Mouse (Mus musculus): Measurements from ENCODE around the gene Col20a1. TPM values are rescaled to one million over a fixed set of nuclear protein-coding genes. Genes with fewer than 3 reads are reported as not detected.

The Col20a1 gene
- polyA plus RNA-seq, 1 experiment = not detected

DNA sequence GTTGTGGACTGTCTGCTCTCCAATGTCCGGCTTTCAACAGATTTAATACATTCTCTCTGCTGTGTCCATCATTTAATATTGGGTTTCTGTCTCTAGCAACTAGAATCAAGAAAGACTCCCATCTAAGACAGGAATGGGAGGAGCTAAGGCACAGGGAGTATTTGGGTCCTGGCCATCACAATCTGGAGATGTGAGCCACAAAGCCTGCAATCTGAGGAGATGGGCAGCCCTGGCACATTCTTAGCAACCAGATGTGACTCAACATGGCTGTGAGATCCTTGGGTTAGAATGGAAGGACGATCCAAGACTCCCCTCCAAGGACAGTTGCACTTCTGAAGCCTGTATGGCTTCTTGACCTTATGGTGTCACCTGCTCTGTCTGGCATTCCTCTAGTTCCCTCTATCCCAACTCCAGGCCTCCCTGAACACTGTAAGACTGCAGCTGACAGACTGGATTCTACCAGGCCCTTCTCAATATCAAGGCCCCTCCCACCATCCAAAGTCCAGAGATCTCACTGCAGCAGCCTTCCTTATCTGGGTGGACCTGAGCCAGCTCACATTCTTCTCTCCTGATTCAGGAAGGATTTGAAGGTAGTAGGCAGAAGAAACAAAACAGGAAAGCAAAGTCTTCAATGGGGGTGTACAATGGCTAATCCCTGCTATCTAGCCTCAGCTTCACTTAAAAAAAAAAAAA is 23.6 kb upstream of the Col20a1 start:
- H3K27ac ChIP-seq (ENCODE audit: insufficient read depth, low read depth, low read length) = no peak overlapping the region
- TF ChIP-seq POLR2A (IDR thresholded peaks at IDR 0.05; ENCODE audit: insufficient read depth, low read depth, low read length) = no peak
- no peak for TF ChIP-seq CTCF (IDR thresholded peaks at IDR 0.05; ENCODE audit: insufficient read depth, low read depth, low read length)
- no peak overlapping the region for H3K4me3 ChIP-seq (ENCODE audit: insufficient read depth, low read depth, low read length)
- no peaks in the 10 kb centered on the region for H3K4me1 ChIP-seq (ENCODE audit: control insufficient read depth, insufficient read depth, low read length)
- WGBS = 86% methylated on average over 2 of the region's 2 CpGs

DNA sequence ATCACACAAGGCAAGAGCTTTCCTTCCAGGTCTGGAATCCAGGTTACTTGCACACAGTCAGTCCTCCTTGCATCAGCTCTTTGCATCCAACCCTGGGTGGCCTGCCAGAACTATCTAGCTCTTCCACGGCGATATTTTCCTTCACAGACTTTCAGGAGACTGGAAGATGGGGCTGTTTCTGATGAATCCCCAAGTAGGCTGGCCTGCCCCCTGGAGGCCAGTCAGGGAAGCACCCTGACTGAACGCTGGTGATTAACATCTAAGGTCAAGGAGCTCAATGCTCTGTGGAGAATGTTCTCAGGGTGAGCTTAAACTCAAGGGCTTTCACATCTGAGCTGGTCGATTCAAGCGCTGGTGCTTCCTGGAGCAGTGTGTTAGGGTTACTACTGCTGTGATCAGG is 22.4 kb upstream of the Col20a1 start:
- H3K4me1 ChIP-seq (ENCODE audit: control insufficient read depth, insufficient read depth, low read length) = peaks cover 5% of the 10 kb centered on the region
- TF ChIP-seq CTCF (IDR thresholded peaks at IDR 0.05; ENCODE audit: insufficient read depth, low read depth, low read length) = peak; percentile 90
- TF ChIP-seq POLR2A (IDR thresholded peaks at IDR 0.05; ENCODE audit: insufficient read depth, low read depth, low read length) = no peak
- no peak overlapping the region for H3K4me3 ChIP-seq (ENCODE audit: insufficient read depth, low read depth, low read length)
- H3K27ac ChIP-seq (ENCODE audit: insufficient read depth, low read depth, low read length) = no peak overlapping the region
- under 1% methylated on average over 5 of the region's 5 CpGs for WGBS

DNA sequence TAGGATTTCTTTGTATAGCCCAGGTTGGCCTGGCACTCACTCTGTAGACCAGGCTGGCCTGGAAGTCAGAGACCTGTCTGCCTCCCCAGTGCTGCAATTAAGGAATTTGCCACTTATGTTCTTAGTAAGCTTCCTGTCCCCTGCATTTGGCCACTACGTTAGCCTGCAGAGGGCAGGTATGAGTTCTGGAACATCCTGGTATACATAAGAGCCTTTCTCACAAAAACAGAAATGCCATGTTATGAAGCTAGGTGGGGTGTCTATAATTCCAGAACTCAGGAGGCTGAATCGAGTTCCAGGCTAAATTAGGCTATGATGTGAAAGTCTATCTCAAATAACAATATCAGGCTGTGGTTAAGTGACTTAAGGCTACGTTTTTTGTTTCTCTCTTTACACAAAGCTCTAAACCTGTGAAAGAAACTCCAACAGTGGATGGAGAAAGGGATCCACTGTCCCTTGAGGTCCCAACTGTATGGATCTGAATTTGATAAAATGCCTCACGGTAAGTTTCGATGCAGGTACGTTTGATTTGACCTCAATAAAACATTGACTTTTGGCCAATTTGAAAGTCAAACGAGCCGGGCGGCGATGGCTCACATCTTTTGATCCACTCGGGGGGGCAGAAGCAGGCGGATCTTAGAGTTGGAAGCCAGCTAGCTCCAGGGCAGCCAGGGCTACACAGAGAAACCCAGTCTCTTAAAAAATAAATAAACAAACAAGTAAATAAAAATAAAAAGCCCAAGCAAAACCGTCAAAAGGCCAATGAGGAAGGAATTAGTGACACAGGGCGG is 20.0 kb upstream of the Col20a1 start:
- no peak for TF ChIP-seq POLR2A (IDR thresholded peaks at IDR 0.05; ENCODE audit: insufficient read depth, low read depth, low read length)
- TF ChIP-seq CTCF (IDR thresholded peaks at IDR 0.05; ENCODE audit: insufficient read depth, low read depth, low read length) = no peak
- WGBS = 8% methylated on average over 14 of the region's 14 CpGs
- H3K4me1 ChIP-seq (ENCODE audit: control insufficient read depth, insufficient read depth, low read length) = peaks cover 6% of the 10 kb centered on the region
- H3K27ac ChIP-seq (ENCODE audit: insufficient read depth, low read depth, low read length) = peak overlapping the region; percentile 81
- H3K4me3 ChIP-seq (ENCODE audit: insufficient read depth, low read depth, low read length) = peak overlapping the region; percentile 86

DNA sequence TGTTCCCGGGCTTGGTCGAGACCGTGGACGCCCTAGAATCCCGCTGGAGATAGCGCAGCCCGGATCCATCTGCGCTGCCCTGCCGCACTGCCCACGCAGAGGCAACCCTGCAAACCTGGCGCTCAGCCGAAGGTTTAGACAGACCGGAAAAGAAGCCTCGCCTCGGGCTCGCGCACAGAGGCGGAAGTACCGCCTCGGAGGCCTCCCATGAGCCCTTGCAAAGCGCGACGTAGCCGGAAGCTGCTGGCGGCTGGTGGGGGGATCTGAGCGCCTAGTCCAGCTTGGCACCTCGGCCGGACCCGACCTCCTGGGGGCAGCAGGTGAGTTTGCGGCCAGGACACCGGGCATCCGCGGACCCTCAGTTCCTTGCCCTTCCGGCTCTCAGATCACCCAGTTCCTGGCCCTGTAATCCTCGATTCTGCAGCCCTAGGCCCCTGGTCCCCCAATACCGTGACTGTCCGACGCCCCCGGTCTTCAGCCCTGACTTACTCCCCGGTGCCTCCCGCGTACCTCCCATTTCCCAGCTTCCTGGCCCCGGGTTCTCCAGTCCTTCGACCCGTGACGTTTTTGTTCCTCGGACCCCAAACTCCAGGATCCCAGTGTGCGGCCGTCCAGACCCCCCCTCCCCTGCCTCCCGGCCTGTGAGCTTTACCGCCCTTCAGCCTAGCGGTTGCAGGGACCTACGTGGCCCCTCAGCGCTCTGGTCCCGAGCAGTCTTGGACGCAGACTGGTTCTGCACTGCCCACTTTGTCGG is 19.1 kb upstream of the Col20a1 start, which contains the start of gene Arfgap1:
TSS of gene Arfgap1 (plus strand) at position 216 of the 754 bp plus-strand sequence.
- under 1% methylated on average over 57 of the region's 57 CpGs for WGBS

DNA sequence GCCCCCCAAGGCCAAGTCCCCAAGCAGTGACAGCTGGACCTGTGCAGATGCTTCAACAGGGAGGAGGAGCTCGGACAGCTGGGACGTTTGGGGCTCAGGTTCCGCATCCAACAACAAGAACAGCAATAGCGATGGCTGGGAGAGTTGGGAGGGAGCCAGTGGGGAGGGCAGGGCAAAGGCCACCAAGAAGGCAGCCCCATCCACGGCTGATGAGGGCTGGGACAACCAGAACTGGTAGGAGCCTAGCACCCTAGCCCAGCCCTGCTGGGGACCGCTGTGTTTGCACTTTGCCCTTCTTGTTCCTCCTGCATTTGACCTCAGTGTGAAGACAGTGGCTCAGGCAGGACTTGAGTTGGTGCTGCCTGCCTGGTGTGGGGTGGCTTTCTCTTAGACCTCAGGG is 5.2 kb upstream of the Col20a1 start:
- WGBS = 75% methylated on average over 6 of the region's 6 CpGs
- no peaks in the 10 kb centered on the region for H3K4me1 ChIP-seq (ENCODE audit: control insufficient read depth, insufficient read depth, low read length)
- no peak for TF ChIP-seq POLR2A (IDR thresholded peaks at IDR 0.05; ENCODE audit: insufficient read depth, low read depth, low read length)
- no peak for TF ChIP-seq CTCF (IDR thresholded peaks at IDR 0.05; ENCODE audit: insufficient read depth, low read depth, low read length)
- H3K27ac ChIP-seq (ENCODE audit: insufficient read depth, low read depth, low read length) = no peak overlapping the region
- H3K4me3 ChIP-seq (ENCODE audit: insufficient read depth, low read depth, low read length) = no peak overlapping the region

More for the DNA sequence above, 19.1 kb upstream of the Col20a1 start, which contains the start of gene Arfgap1:
- Histone ChIP-seq H3K27ac (ENCODE audit: insufficient read depth, low read depth, low read length) (peak within 1 kb of the TSS; percentile 81), H3K4me3 (ENCODE audit: insufficient read depth, low read depth, low read length) (peak within 1 kb of the TSS; percentile 86), H3K4me1 (ENCODE audit: control insufficient read depth, insufficient read depth, low read length) (peaks cover 6% of the 10 kb centered on the region)
- TF ChIP-seq CTCF (IDR thresholded peaks at IDR 0.05; ENCODE audit: insufficient read depth, low read depth, low read length) (no peak), POLR2A (IDR thresholded peaks at IDR 0.05; ENCODE audit: insufficient read depth, low read depth, low read length) (peak; percentile 69; the same call in 1 of the 2 replicates)

DNA sequence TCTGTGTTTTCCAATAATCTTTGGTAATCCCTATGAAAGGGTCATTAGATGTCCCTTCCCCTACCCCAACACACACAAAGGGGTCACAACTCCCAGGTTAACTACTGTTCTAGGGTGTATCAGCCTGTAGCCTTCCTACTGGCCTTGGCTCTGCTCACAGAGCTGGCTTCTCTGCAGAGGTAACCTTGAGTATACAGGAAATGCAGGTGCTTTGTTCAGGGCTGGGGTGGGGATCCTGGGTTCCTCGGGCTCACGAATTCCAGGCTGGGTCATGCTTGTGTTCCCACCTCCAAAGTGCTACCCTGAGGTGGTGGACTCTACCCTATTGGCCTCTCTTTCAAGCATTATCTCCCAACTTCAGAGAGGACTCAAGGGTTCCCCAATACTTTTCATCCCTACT is 700 bp upstream of the Col20a1 start:
- no peak for TF ChIP-seq POLR2A (IDR thresholded peaks at IDR 0.05; ENCODE audit: insufficient read depth, low read depth, low read length)
- no peak for TF ChIP-seq CTCF (IDR thresholded peaks at IDR 0.05; ENCODE audit: insufficient read depth, low read depth, low read length)
- no peak overlapping the region for H3K4me3 ChIP-seq (ENCODE audit: insufficient read depth, low read depth, low read length)
- no peak overlapping the region for H3K27ac ChIP-seq (ENCODE audit: insufficient read depth, low read depth, low read length)
- 80% methylated on average over 2 of the region's 2 CpGs for WGBS
- H3K4me1 ChIP-seq (ENCODE audit: control insufficient read depth, insufficient read depth, low read length) = peaks cover 3% of the 10 kb centered on the region; the same call in 1 of the 2 replicates

DNA sequence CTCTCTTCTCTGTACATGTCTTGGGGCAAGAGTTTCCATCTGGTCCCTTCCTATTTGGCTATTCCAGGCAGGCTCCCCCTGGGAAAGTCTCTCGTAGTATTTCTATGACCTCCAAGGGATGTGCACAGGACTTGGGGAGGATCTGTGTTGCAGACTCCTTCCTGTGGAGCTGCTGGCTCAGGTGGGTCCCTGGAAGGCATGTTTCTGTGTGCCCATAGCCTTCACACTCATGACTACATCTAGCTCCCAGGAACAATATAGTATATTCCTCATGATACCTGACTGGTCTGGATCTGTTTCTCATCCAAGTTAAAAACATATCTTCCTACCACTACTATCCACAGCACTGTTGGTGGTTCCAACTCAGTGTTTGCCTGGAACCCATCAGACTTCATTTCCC is 666 bp downstream of the Col20a1 start:
- TF ChIP-seq CTCF (IDR thresholded peaks at IDR 0.05; ENCODE audit: insufficient read depth, low read depth, low read length) (no peak), POLR2A (IDR thresholded peaks at IDR 0.05; ENCODE audit: insufficient read depth, low read depth, low read length) (no peak)
- WGBS = 70% methylated on average over 1 of the region's 1 CpGs
- no peak overlapping the region for H3K4me3 ChIP-seq (ENCODE audit: insufficient read depth, low read depth, low read length)
- H3K27ac ChIP-seq (ENCODE audit: insufficient read depth, low read depth, low read length) = no peak overlapping the region
- H3K4me1 ChIP-seq (ENCODE audit: control insufficient read depth, insufficient read depth, low read length) = peaks cover 3% of the 10 kb centered on the region; the same call in 1 of the 2 replicates

DNA sequence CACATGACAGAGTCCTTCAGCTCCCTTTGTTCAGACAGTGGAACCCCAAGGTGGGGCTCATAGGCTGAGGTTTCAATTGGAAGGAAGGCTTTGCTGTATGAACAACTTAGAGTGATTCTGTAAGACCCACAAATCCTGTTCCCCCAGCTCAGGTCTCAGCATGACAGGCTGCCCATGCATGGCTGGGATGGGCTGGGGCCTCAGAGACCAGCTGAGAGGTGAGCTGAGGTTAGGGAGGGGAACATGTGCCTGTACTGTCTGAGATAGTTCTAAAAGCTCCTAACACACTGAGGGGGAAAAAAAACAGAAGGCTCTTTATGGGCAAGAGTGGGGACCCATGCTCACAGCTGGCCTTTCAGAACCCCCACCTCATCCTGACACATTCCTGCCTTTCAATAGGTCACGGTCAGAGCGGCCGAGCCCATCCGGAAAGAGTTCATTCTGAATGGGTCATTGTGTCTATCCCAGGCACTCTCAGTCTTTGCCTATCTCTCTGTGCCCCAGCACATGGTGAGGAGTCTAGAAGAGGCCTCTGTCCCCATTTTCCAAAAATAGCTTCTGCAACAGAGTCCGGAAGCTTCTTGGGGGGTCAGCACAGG is 1.2 kb downstream of the Col20a1 start:
- H3K4me1 ChIP-seq (ENCODE audit: control insufficient read depth, insufficient read depth, low read length) = peaks cover 3% of the 10 kb centered on the region; the same call in 1 of the 2 replicates
- H3K27ac ChIP-seq (ENCODE audit: insufficient read depth, low read depth, low read length) = no peak overlapping the region
- no peak for TF ChIP-seq CTCF (IDR thresholded peaks at IDR 0.05; ENCODE audit: insufficient read depth, low read depth, low read length)
- no peak for TF ChIP-seq POLR2A (IDR thresholded peaks at IDR 0.05; ENCODE audit: insufficient read depth, low read depth, low read length)
- H3K4me3 ChIP-seq (ENCODE audit: insufficient read depth, low read depth, low read length) = no peak overlapping the region
- 29% methylated on average over 5 of the region's 5 CpGs for WGBS
